Mouse (Mus musculus): ENCODE measurements at regions not wholly inside any gene's neighbourhood (a gene's known extent, or its start where the extent isn't known, plus 50 kb on each side); places are given as distances from the start of the nearest gene placed in this dataset.
A peak's percentile ranks its signal among the peaks of the same experiment; 100 is the strongest.

- DNase-seq (ENCODE audit: low read depth, low spot score), result no peak
These were observed 80.3 kb upstream of the Khdrbs2 start for GRCm38 (mm10) chr1:32092221-32092620.

GRCm38 (mm10) chr1:32092994-32093665 is 79.4 kb upstream of the Khdrbs2 start:
- no peak for DNase-seq (ENCODE audit: low read depth, low spot score)

DNA sequence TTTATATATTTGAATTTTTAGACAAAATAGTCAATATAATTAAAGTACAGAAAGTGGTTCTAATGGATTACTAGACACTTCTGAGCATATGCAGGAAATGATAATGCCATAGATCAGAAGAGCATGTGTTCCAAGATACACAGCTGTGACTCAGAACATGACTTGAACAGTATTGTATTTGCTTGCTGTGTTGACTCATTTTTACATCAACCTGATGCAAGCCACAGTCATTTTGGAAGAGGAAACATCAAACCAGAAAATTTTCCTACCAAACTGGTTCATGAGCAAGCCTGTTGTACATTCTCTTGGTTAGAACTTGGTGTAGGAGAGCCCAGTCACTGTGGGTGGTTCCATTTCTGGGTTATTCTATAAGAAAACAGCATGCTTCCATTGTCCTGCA is 68.5 kb upstream of the Khdrbs2 start:
- peak; percentile 11 for DNase-seq (ENCODE audit: low read depth, low spot score)
